Mouse (Mus musculus): ENCODE data around the gene Gm10972. TPM values are rescaled to one million over a fixed set of nuclear protein-coding genes. Genes with fewer than 3 reads are reported as not detected.

Gene Gm10972
- polyA plus RNA-seq, 1 experiment from 2014 or later: not detected

GRCm38 (mm10) chr3:94613258-94613878 is 29.5 kb upstream of the Gm10972 start:
- Histone ChIP-seq H3K9me3 (ENCODE audit: control insufficient read depth, low read length) (no peaks in the 10 kb centered on the region), H3K9ac (replicated peaks; ENCODE audit: low read depth, low read length) (no peak overlapping the region), H3K27ac (ENCODE audit: low read depth, low read length) (no peak overlapping the region), H3K36me3 (ENCODE audit: control insufficient read depth, insufficient read depth, low read length) (no peaks in the 10 kb centered on the region), H3K4me2 (ENCODE audit: low read depth, low read length) (no peak overlapping the region), H3K4me3 (ENCODE audit: low read depth, low read length) (no peak overlapping the region), H3K4me1 (ENCODE audit: control insufficient read depth, insufficient read depth, low read length) (no peaks in the 10 kb centered on the region), H3K27me3 (ENCODE audit: control insufficient read depth, insufficient read depth, low read length) (no peaks in the 10 kb centered on the region)
- 60% methylated on average over 7 of the region's 7 CpGs for WGBS
- no peak for ATAC-seq (ENCODE audit: low read depth)

- no peak for ATAC-seq (ENCODE audit: low read depth)
- Histone ChIP-seq H3K27me3 (ENCODE audit: control insufficient read depth, insufficient read depth, low read length) (no peaks in the 10 kb centered on the region), H3K9me3 (ENCODE audit: control insufficient read depth, low read length) (no peaks in the 10 kb centered on the region), H3K4me2 (ENCODE audit: low read depth, low read length) (no peak overlapping the region), H3K36me3 (ENCODE audit: control insufficient read depth, insufficient read depth, low read length) (no peaks in the 10 kb centered on the region), H3K9ac (replicated peaks; ENCODE audit: low read depth, low read length) (no peak overlapping the region), H3K27ac (ENCODE audit: low read depth, low read length) (no peak overlapping the region), H3K4me1 (ENCODE audit: control insufficient read depth, insufficient read depth, low read length) (no peaks in the 10 kb centered on the region), H3K4me3 (ENCODE audit: low read depth, low read length) (no peak overlapping the region)
- 75% methylated on average over 4 of the region's 4 CpGs for WGBS
Measured at GRCm38 (mm10) chr3:94616717-94617116, 26.2 kb upstream of the Gm10972 start.

- H3K9ac ChIP-seq (replicated peaks; ENCODE audit: low read depth, low read length): no peak overlapping the region
- no peak overlapping the region for H3K4me3 ChIP-seq (ENCODE audit: low read depth, low read length)
- no peaks in the 10 kb centered on the region for H3K27me3 ChIP-seq (ENCODE audit: control insufficient read depth, insufficient read depth, low read length)
- no peak overlapping the region for H3K27ac ChIP-seq (ENCODE audit: low read depth, low read length)
- 83% methylated on average over 11 of the region's 11 CpGs for WGBS
- H3K4me1 ChIP-seq (ENCODE audit: control insufficient read depth, insufficient read depth, low read length): no peaks in the 10 kb centered on the region
- no peak overlapping the region for H3K4me2 ChIP-seq (ENCODE audit: low read depth, low read length)
- no peaks in the 10 kb centered on the region for H3K9me3 ChIP-seq (ENCODE audit: control insufficient read depth, low read length)
- no peak for ATAC-seq (ENCODE audit: low read depth)
- no peaks in the 10 kb centered on the region for H3K36me3 ChIP-seq (ENCODE audit: control insufficient read depth, insufficient read depth, low read length)
Measured at GRCm38 (mm10) chr3:94621740-94622507, 21.0 kb upstream of the Gm10972 start.

GRCm38 (mm10) chr3:94622550-94622949 is 20.4 kb upstream of the Gm10972 start:
- ATAC-seq (ENCODE audit: low read depth): no peak
- WGBS: 94% methylated on average over 10 of the region's 10 CpGs
- no peaks in the 10 kb centered on the region for H3K27me3 ChIP-seq (ENCODE audit: control insufficient read depth, insufficient read depth, low read length)
- H3K4me3 ChIP-seq (ENCODE audit: low read depth, low read length): no peak overlapping the region
- H3K9ac ChIP-seq (replicated peaks; ENCODE audit: low read depth, low read length): no peak overlapping the region
- no peak overlapping the region for H3K4me2 ChIP-seq (ENCODE audit: low read depth, low read length)
- no peaks in the 10 kb centered on the region for H3K36me3 ChIP-seq (ENCODE audit: control insufficient read depth, insufficient read depth, low read length)
- H3K9me3 ChIP-seq (ENCODE audit: control insufficient read depth, low read length): no peaks in the 10 kb centered on the region
- no peak overlapping the region for H3K27ac ChIP-seq (ENCODE audit: low read depth, low read length)
- H3K4me1 ChIP-seq (ENCODE audit: control insufficient read depth, insufficient read depth, low read length): no peaks in the 10 kb centered on the region

GRCm38 (mm10) chr3:94624281-94624680 is 18.6 kb upstream of the Gm10972 start:
- no peaks in the 10 kb centered on the region for H3K9me3 ChIP-seq (ENCODE audit: control insufficient read depth, low read length)
- no peaks in the 10 kb centered on the region for H3K27me3 ChIP-seq (ENCODE audit: control insufficient read depth, insufficient read depth, low read length)
- H3K4me1 ChIP-seq (ENCODE audit: control insufficient read depth, insufficient read depth, low read length): no peaks in the 10 kb centered on the region
- no peak overlapping the region for H3K9ac ChIP-seq (replicated peaks; ENCODE audit: low read depth, low read length)
- H3K27ac ChIP-seq (ENCODE audit: low read depth, low read length): no peak overlapping the region
- no peak for ATAC-seq (ENCODE audit: low read depth)
- H3K36me3 ChIP-seq (ENCODE audit: control insufficient read depth, insufficient read depth, low read length): no peaks in the 10 kb centered on the region
- no peak overlapping the region for H3K4me3 ChIP-seq (ENCODE audit: low read depth, low read length)
- 90% methylated on average over 4 of the region's 4 CpGs for WGBS
- no peak overlapping the region for H3K4me2 ChIP-seq (ENCODE audit: low read depth, low read length)

- no peak for ATAC-seq (ENCODE audit: low read depth)
- WGBS: 90% methylated on average over 5 of the region's 5 CpGs
Measured at GRCm38 (mm10) chr3:94628712-94629111, 14.2 kb upstream of the Gm10972 start.

GRCm38 (mm10) chr3:94629876-94630275 is 13.0 kb upstream of the Gm10972 start:
- no peak overlapping the region for H3K4me2 ChIP-seq (ENCODE audit: low read depth, low read length)
- no peaks in the 10 kb centered on the region for H3K4me1 ChIP-seq (ENCODE audit: control insufficient read depth, insufficient read depth, low read length)
- ATAC-seq (ENCODE audit: low read depth): no peak
- WGBS: 83% methylated on average over 3 of the region's 3 CpGs
- H3K9ac ChIP-seq (replicated peaks; ENCODE audit: low read depth, low read length): no peak overlapping the region
- H3K9me3 ChIP-seq (ENCODE audit: control insufficient read depth, low read length): no peaks in the 10 kb centered on the region
- no peaks in the 10 kb centered on the region for H3K27me3 ChIP-seq (ENCODE audit: control insufficient read depth, insufficient read depth, low read length)
- H3K4me3 ChIP-seq (ENCODE audit: low read depth, low read length): no peak overlapping the region
- no peaks in the 10 kb centered on the region for H3K36me3 ChIP-seq (ENCODE audit: control insufficient read depth, insufficient read depth, low read length)
- no peak overlapping the region for H3K27ac ChIP-seq (ENCODE audit: low read depth, low read length)

More at GRCm38 (mm10) chr3:94628712-94629111, 14.2 kb upstream of the Gm10972 start:
- Histone ChIP-seq H3K27me3 (ENCODE audit: control insufficient read depth, insufficient read depth, low read length) (no peaks in the 10 kb centered on the region), H3K27ac (ENCODE audit: low read depth, low read length) (no peak overlapping the region), H3K9ac (replicated peaks; ENCODE audit: low read depth, low read length) (no peak overlapping the region), H3K4me1 (ENCODE audit: control insufficient read depth, insufficient read depth, low read length) (no peaks in the 10 kb centered on the region), H3K9me3 (ENCODE audit: control insufficient read depth, low read length) (no peaks in the 10 kb centered on the region), H3K4me3 (ENCODE audit: low read depth, low read length) (no peak overlapping the region), H3K36me3 (ENCODE audit: control insufficient read depth, insufficient read depth, low read length) (no peaks in the 10 kb centered on the region), H3K4me2 (ENCODE audit: low read depth, low read length) (no peak overlapping the region)

- Histone ChIP-seq H3K4me2 (ENCODE audit: low read depth, low read length) (no peak overlapping the region), H3K9me3 (ENCODE audit: control insufficient read depth, low read length) (no peaks in the 10 kb centered on the region), H3K4me1 (ENCODE audit: control insufficient read depth, insufficient read depth, low read length) (0 out of 2 replicates have a peak, but pooled peaks cover 2% of the 10 kb centered on the region), H3K4me3 (ENCODE audit: low read depth, low read length) (no peak overlapping the region), H3K27me3 (ENCODE audit: control insufficient read depth, insufficient read depth, low read length) (no peaks in the 10 kb centered on the region), H3K27ac (ENCODE audit: low read depth, low read length) (no peak overlapping the region), H3K9ac (replicated peaks; ENCODE audit: low read depth, low read length) (no peak overlapping the region), H3K36me3 (ENCODE audit: control insufficient read depth, insufficient read depth, low read length) (no peaks in the 10 kb centered on the region)
- no peak for ATAC-seq (ENCODE audit: low read depth)
- WGBS: 46% methylated on average over 6 of the region's 6 CpGs
Measured at GRCm38 (mm10) chr3:94648755-94649590, 6.1 kb downstream of the Gm10972 start.

GRCm38 (mm10) chr3:94650409-94650808 is 7.5 kb downstream of the Gm10972 start:
- Histone ChIP-seq H3K27ac (ENCODE audit: low read depth, low read length) (no peak overlapping the region), H3K27me3 (ENCODE audit: control insufficient read depth, insufficient read depth, low read length) (no peaks in the 10 kb centered on the region), H3K4me1 (ENCODE audit: control insufficient read depth, insufficient read depth, low read length) (0 out of 2 replicates have a peak, but pooled peaks cover 2% of the 10 kb centered on the region), H3K4me3 (ENCODE audit: low read depth, low read length) (no peak overlapping the region), H3K36me3 (ENCODE audit: control insufficient read depth, insufficient read depth, low read length) (no peaks in the 10 kb centered on the region), H3K4me2 (ENCODE audit: low read depth, low read length) (no peak overlapping the region), H3K9ac (replicated peaks; ENCODE audit: low read depth, low read length) (no peak overlapping the region), H3K9me3 (ENCODE audit: control insufficient read depth, low read length) (no peaks in the 10 kb centered on the region)
- no peak for ATAC-seq (ENCODE audit: low read depth)
- WGBS: 88% methylated on average over 7 of the region's 7 CpGs

All from neural tube, embryonic 14.5 days (tissue).